Mouse (Mus musculus): Measurements from ENCODE around the gene Mag. TPM values are rescaled to one million over a fixed set of nuclear protein-coding genes. Genes with fewer than 3 reads are reported as not detected.
A peak's percentile ranks its signal among the peaks of the same experiment; 100 is the strongest.

Mag gene
- total RNA-seq, 2 experiments from 2014 or later, result 0.38 to 0.40 TPM

- no peak for DNase-seq (ENCODE audit: low spot score in 2 of 2)
Observed at GRCm38 (mm10) chr7:30880176-30880575, 34.5 kb downstream of the Mag start, which contains the start of gene Cd22. Gene Cd22, minus strand, starts transcription at chr7:30880342.

GRCm38 (mm10) chr7:30878950-30879349 is 35.7 kb downstream of the Mag start:
- DNase-seq (ENCODE audit: low spot score in 2 of 2), result no peak

GRCm38 (mm10) chr7:30873083-30873482 is 41.6 kb downstream of the Mag start:
- DNase-seq (ENCODE audit: low spot score in 2 of 2), result peak; percentile 74 to 76

- no peak for DNase-seq (ENCODE audit: low spot score in 2 of 2)
Observed at GRCm38 (mm10) chr7:30863386-30863785, 51.3 kb downstream of the Mag start.

- no peak for DNase-seq (ENCODE audit: low spot score in 2 of 2)
Observed at GRCm38 (mm10) chr7:30861464-30861863, 53.2 kb downstream of the Mag start, which contains the start of gene Ffar1. Gene Ffar1, minus strand, starts transcription at chr7:30861564.

- no peak for DNase-seq (ENCODE audit: low spot score in 2 of 2)
Observed at GRCm38 (mm10) chr7:30859635-30860402, 54.9 kb downstream of the Mag start.

- DNase-seq (ENCODE audit: low spot score in 2 of 2), result peak; percentile 71 to 74
Observed at GRCm38 (mm10) chr7:30859290-30859634, 55.4 kb downstream of the Mag start.

- no peak for DNase-seq (ENCODE audit: low spot score in 2 of 2)
Observed at GRCm38 (mm10) chr7:30857746-30858145, 56.9 kb downstream of the Mag start.

- DNase-seq (ENCODE audit: low spot score in 2 of 2), result no peak
Observed at GRCm38 (mm10) chr7:30856078-30856477, 58.6 kb downstream of the Mag start, which contains the start of gene Ffar3. Gene Ffar3, minus strand, starts transcription at chr7:30856178.

- no peak for DNase-seq (ENCODE audit: low spot score in 2 of 2)
Observed at GRCm38 (mm10) chr7:30851421-30851820, 63.3 kb downstream of the Mag start.

Other genes starting within 250 kb of the Mag start
- 1 to 10 TPM; 6.9 to 7.9 TPM for gene Haus5, start 249.9 kb downstream of the Mag start, total RNA-seq (2021)
- not detected for gene Pmis2, start 243.3 kb downstream of the Mag start, total RNA-seq (2021)
- gene 2200002J24Rik, start 215.9 kb downstream of the Mag start, total RNA-seq (2021), result 1 to 10 TPM; 2.7 to 6.4 TPM
- gene Atp4a, start 202.7 kb downstream of the Mag start, total RNA-seq (2021), result 1 to 10 TPM; 1.3 to 2.6 TPM
- 100 to 1,000 TPM; 197 to 214 TPM for gene Tmem147, start 185.3 kb downstream of the Mag start, total RNA-seq (2021)
- gene Gapdhs, start 171.2 kb downstream of the Mag start, total RNA-seq (2021), result under 1 TPM in 1 of 2 experiments, not detected in 1; 0.20 TPM
- 100 to 1,000 TPM; 145 to 483 TPM for gene Sbsn, start 163.4 kb downstream of the Mag start, total RNA-seq (2021)
- gene Dmkn, start 151.1 kb downstream of the Mag start, total RNA-seq (2021), result 1 to 10 TPM; 4.2 to 6.0 TPM
- 1 to 10 TPM in 1 of 2 experiments, not detected in 1; 2.5 TPM for gene Krtdap, start 127.0 kb downstream of the Mag start, total RNA-seq (2021)
- gene Ffar2, start 91.1 kb downstream of the Mag start, total RNA-seq (2021), result 10 to 100 TPM in 1 of 2 experiments, 1 to 10 TPM in 1; 1.6 to 10.5 TPM
- gene Ffar3, start 58.7 kb downstream of the Mag start, total RNA-seq (2021), result under 1 TPM; 0.23 to 0.26 TPM
- not detected for gene Ffar1, start 53.3 kb downstream of the Mag start, total RNA-seq (2021)
- gene Cd22, start 34.5 kb downstream of the Mag start, total RNA-seq (2021), result under 1 TPM; 0.70 TPM
- 1 to 10 TPM in 1 of 2 experiments, not detected in 1; 3.4 TPM for gene Hamp2, start 9.8 kb upstream of the Mag start, total RNA-seq (2021)
- 1 to 10 TPM in 1 of 2 experiments, not detected in 1; 4.3 TPM for gene Hamp, start 29.2 kb upstream of the Mag start, total RNA-seq (2021)
- 100 to 1,000 TPM; 104 to 122 TPM for gene Usf2, start 41.9 kb upstream of the Mag start, total RNA-seq (2021)
- 10 to 100 TPM in 1 of 2 experiments, 1 to 10 TPM in 1; 6.8 to 19.1 TPM for gene Lsr, start 58.6 kb upstream of the Mag start, total RNA-seq (2021)
- under 1 TPM; 0.61 to 0.66 TPM for gene Fam187b, start 58.9 kb upstream of the Mag start, total RNA-seq (2021)
- 10 to 100 TPM; 45.1 to 82.7 TPM for gene Fxyd5, start 127.6 kb upstream of the Mag start, total RNA-seq (2021)
- gene Fxyd7, start 136.6 kb upstream of the Mag start, total RNA-seq (2021), result 1 to 10 TPM; 1.9 to 2.3 TPM
- 100 to 1,000 TPM; 193 to 280 TPM for gene Fxyd1, start 142.3 kb upstream of the Mag start, total RNA-seq (2021)
- 1 to 10 TPM; 3.0 to 8.1 TPM for gene Lgi4, start 144.5 kb upstream of the Mag start, total RNA-seq (2021)
- gene Fxyd3, start 161.8 kb upstream of the Mag start, total RNA-seq (2021), result 1 to 10 TPM; 1.4 to 4.4 TPM
- gene Hpn, start 200.4 kb upstream of the Mag start, total RNA-seq (2021), result 1 to 10 TPM; 1.2 to 1.4 TPM
- 10 to 100 TPM; 13.5 to 24.9 TPM for gene Scn1b, start 212.1 kb upstream of the Mag start, total RNA-seq (2021)
- 10 to 100 TPM; 41.9 to 51.7 TPM for gene Gramd1a, start 241.0 kb upstream of the Mag start, total RNA-seq (2021)

Data from adrenal gland, adult 18-20 months (tissue).